Mouse (Mus musculus): ENCODE data around the gene Tlr5.

- TF ChIP-seq POLR2A (IDR thresholded peaks at IDR 0.05; ENCODE audit: insufficient read depth, low read length), result no peak
- TF ChIP-seq CTCF (IDR thresholded peaks at IDR 0.05; ENCODE audit: low read depth, low read length), result no peak
Observed at GRCm38 (mm10) chr1:182990092-182990762, 35.6 kb downstream of the Tlr5 start.
